Mouse (Mus musculus) heart, embryonic 11.5 days (tissue): ENCODE measurements at regions not wholly inside any gene's neighbourhood (a gene's known extent, or its start where the extent isn't known, plus 50 kb on each side); places are given as distances from the start of the nearest gene placed in this dataset.
A peak's percentile ranks its signal among the peaks of the same experiment; 100 is the strongest.
"Not testable (repeated sequence)": the region's sequence is repeated elsewhere in the genome, so short reads cannot be mapped to it uniquely, and the experiment has no call there.

ENCODE experiments used
- ATAC-seq: fragments of 200-750 bp; cut with Nextera tagmentation; replicated peaks from 2 replicates; pipeline ENCODE4 v1.8.0; 2017; ENCODE audit warnings: moderate library complexity; ENCODE audit not compliant: insufficient number of reproducible peaks, low FRiP score, low TSS enrichment
- H3K27ac ChIP-seq: fragments of 300-500 bp; sonication (generic); 2 replicates; pipeline ENCODE4 v1.5.1; 2014; ENCODE audit warnings: mild to moderate bottlenecking, low read depth, low read length
- H3K27me3 ChIP-seq: fragments of 300-500 bp; sonication (generic); 2 replicates; pipeline ENCODE4 v1.6.1; 2014; ENCODE audit warnings: mild to moderate bottlenecking, low read length, mixed read lengths; ENCODE audit not compliant: control insufficient read depth, insufficient read depth
- H3K36me3 ChIP-seq: fragments of 300-500 bp; sonication (generic); 2 replicates; pipeline ENCODE4 v1.6.1; 2014; ENCODE audit warnings: mild to moderate bottlenecking, low read length, moderate library complexity, mixed read lengths; ENCODE audit not compliant: control insufficient read depth, insufficient read depth
- H3K4me1 ChIP-seq: fragments of 300-500 bp; sonication (generic); 2 replicates; pipeline ENCODE4 v1.6.1; 2014; ENCODE audit warnings: low read length; ENCODE audit not compliant: control insufficient read depth, insufficient read depth
- H3K4me2 ChIP-seq: fragments of 300-500 bp; sonication (generic); 2 replicates; pipeline ENCODE4 v1.6.1; 2014; ENCODE audit warnings: mild to moderate bottlenecking, moderate library complexity
- H3K4me3 ChIP-seq: fragments of 300-500 bp; sonication (generic); 2 replicates; pipeline ENCODE4 v1.5.1; 2014; ENCODE audit warnings: low read depth, low read length
- H3K9ac ChIP-seq: fragments of 300-500 bp; sonication (generic); 2 replicates; pipeline ENCODE4 v1.6.1; 2014; ENCODE audit warnings: mild to moderate bottlenecking, low read depth, low read length, moderate library complexity
- H3K9me3 ChIP-seq: fragments of 300-500 bp; sonication (generic); replicated peaks from 2 replicates; pipeline ENCODE4 v1.6.1; 2016; ENCODE audit warnings: low read length; ENCODE audit not compliant: control insufficient read depth
- WGBS: fragments of 180-500 bp; shearing (Covaris S2); extraction: QIAGEN DNeasy Blood & Tissue Kit; methylation state at CpG from one replicate; pipeline ENCODE4 v1.1.7; 2014; ENCODE audit not compliant: insufficient replicate concordance; 5-methylcytosine and 5-hydroxymethylcytosine counted together

- WGBS = 2% methylated on average over 12 of the region's 48 CpGs
- not testable (repeated sequence) for H3K36me3 ChIP-seq, H3K27me3 ChIP-seq, H3K27ac ChIP-seq, H3K9me3 ChIP-seq, H3K4me1 ChIP-seq, H3K9ac ChIP-seq
- Histone ChIP-seq H3K4me2 (peak overlapping the region; percentile 56), H3K4me3 (peak overlapping the region; percentile 38)
- peak; percentile 99 for ATAC-seq
Observed at GRCm38 (mm10) chr10:81996742-81997536, 51.0 kb upstream of the Zfp873 start.
